Mouse (Mus musculus) lung, postnatal 10 days (tissue): ENCODE data around the gene Slamf9.

ENCODE experiments used
- DNase-seq: peaks from one replicate; pipeline ENCODE4 v3.0.0; 2021

The Slamf9 gene

GRCm38 (mm10) chr1:172475054-172475741, at the start of gene Slamf9:
Slamf9 (plus strand) TSS chr1:172475358.
- DNase-seq, result peak; percentile 50

DNA sequence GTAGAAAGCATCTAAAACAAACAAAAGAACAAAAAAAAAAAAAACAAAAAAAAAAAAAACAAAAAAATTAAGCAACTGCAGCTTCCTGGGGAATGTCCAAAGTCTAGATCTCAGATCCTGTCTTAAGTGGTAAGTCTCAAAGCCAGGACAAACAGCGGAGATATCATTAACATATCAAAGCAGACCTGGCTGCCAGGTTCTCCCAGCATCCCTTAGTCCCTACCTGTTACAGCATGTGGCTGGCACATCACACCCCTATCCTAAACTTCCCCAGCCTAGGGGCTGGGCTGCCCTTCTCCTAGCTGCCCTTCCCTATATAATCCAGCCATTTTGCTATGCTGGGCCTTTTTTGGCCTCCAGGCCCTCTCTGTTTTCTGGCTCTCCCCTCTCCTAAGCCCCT, 48.7 kb upstream of the Slamf9 start:
- DNase-seq, result no peak

DNA sequence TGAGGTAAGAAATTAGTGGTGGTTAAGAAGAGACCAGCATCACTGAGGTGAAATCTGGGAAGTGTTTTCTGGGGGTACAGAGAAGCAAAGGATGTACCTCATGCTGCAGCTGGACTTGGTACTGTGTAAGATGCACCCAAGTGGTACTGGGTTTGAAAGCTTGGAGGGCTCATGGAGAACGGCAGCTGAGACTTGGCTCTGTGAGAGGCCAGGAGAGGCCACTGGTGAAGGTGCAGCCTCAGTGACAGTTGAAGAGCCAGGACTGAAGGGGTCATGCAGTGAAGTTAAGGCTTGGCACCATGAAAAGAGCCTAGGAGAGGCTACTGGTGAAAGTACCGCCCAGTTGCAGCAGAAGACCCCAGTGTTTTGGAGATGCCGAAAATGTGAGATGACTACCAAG, 47.3 kb upstream of the Slamf9 start:
- DNase-seq, result no peak

- no peak for DNase-seq
Measured at GRCm38 (mm10) chr1:172428614-172429013, 46.5 kb upstream of the Slamf9 start.

- DNase-seq, result no peak
Measured at GRCm38 (mm10) chr1:172430731-172431220, 44.4 kb upstream of the Slamf9 start.

GRCm38 (mm10) chr1:172431836-172432586, 43.1 kb upstream of the Slamf9 start:
- DNase-seq, result peak; percentile 76

- DNase-seq, result no peak
Measured at GRCm38 (mm10) chr1:172432587-172432955, 42.6 kb upstream of the Slamf9 start.

GRCm38 (mm10) chr1:172433012-172433850, 41.9 kb upstream of the Slamf9 start:
- DNase-seq, result no peak

DNA sequence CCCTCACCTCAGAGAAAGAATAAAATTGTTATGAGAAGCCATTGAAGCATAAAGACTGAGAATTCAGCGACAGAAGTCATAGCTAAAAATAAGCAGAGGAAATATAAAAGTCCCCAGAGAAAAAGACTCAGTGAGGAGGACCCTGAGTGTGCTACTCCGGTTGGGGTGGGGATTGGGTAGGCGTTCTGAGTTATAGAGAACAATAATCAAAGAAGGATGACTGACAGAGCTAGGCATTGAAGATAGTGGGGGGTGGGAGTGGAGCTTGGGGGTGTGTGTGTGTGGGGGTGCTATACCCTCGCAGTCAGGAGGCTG, 41.4 kb upstream of the Slamf9 start:
- DNase-seq, result no peak

DNA sequence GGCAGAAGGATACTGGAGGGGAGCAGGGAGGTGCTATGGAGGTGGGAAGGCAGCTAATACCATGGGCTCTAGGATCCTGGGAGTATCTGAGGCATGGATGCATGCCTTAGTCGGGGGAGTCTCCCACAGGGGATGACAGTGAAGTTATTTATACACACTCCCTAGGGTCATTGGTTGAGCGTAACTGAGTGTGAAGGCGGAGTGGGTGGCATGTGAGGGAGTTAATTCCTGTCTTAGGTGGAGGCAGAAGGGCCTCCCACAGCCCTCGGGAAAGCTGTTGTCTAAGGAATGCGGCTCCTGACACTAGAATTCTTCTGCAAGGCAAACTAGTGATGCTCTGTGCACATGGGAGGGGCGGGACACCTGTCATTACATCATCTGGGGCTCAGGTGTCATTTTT, 38.4 kb upstream of the Slamf9 start:
- no peak for DNase-seq

GRCm38 (mm10) chr1:172438621-172439020, 36.5 kb upstream of the Slamf9 start:
- no peak for DNase-seq

GRCm38 (mm10) chr1:172440521-172440920, 34.6 kb upstream of the Slamf9 start:
- DNase-seq, result no peak

- no peak for DNase-seq
Measured at GRCm38 (mm10) chr1:172441935-172442445, 33.2 kb upstream of the Slamf9 start.

DNA sequence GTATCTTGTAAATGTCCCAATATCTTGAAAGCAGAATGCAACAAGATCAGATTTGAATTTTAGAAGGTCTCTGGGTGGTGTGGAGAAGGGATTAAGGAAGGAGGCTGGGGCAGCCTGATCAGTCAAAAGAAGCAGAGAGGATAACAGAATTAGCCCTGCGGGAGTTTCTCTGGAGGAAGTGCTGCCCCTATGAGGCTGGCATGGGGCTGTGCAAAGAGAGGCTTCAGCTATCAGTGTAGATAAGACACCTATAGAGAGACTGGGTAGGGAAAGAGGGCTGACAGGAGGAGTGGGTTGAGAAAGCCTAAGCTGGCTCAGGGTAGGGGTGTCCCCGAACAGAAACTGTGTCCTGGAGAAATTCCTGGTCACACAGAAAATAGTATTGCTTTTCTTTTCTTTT, 24.9 kb upstream of the Slamf9 start:
- DNase-seq, result no peak

DNA sequence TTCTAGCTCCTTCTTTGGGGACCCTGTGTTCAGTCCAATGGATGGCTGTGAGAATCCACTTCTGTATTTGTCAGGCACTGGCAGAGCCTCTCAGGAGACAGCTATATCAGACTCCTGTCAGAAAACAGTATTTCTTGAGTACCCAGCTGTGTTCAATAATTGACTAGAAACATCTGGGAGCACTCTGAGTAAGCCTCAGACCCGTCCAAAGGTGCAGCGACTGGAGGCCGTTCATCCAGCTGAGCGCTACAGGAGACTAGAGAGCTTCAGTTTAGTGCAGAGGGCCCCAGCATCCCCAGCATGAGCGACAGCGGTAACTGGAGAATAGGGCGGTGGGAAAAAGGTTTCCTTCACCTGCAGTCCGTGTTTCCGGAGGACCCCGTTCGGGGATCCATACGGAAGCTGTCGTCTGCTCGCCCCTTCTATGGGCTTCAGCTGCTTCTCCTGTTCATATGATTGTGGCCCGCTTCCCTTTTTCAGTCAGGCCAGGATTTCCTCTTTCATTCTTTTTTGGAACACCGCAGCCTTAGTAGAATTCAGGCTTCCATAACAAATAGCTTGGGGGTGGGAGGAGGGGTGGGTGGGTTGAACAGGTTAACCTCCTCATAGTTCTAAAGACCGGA, 24.2 kb upstream of the Slamf9 start:
- no peak for DNase-seq

- no peak for DNase-seq
Measured at GRCm38 (mm10) chr1:172452911-172453310, 22.2 kb upstream of the Slamf9 start.

DNA sequence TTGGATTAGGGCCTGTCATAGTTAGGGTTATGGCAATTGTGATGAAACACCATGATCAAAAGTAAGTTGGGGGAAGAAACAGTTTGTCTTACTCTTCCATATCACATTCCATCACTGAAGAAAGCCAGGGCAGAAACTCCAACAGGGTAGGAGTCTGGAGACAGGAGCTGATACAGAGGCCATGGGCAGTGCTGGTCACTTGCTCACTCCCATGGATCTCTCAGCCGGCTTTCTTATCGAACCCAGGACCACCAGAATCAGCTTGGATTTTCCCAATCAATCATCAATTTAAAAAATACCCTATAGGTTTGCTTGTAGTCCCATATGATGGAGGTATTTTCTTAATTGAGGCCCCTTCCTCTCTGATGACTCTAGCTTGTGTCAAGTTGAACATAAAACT, 21.3 kb upstream of the Slamf9 start:
- DNase-seq, result no peak

GRCm38 (mm10) chr1:172455416-172455815, 19.7 kb upstream of the Slamf9 start:
- DNase-seq, result no peak

GRCm38 (mm10) chr1:172456001-172456677, 19.0 kb upstream of the Slamf9 start:
- DNase-seq, result peak; percentile 31

DNA sequence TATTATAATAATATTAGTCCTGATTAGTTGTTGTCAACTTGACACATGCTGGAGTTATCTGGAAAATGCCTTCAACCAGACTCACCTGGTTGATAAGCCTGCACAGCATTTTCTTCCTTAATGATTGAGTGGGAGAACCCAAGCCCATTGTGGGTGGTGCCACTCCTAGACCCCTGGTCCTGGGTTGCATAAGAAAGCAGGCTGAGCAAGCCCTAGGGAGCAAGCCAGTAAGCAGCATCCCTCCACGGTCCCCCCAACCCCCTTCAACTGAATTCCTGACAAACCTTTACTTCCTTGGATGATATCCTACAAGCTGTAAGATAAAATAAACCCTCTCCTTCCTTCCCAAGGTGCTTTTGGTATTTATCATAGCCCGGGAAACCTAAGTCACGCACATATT, 18.0 kb upstream of the Slamf9 start:
- no peak for DNase-seq

DNA sequence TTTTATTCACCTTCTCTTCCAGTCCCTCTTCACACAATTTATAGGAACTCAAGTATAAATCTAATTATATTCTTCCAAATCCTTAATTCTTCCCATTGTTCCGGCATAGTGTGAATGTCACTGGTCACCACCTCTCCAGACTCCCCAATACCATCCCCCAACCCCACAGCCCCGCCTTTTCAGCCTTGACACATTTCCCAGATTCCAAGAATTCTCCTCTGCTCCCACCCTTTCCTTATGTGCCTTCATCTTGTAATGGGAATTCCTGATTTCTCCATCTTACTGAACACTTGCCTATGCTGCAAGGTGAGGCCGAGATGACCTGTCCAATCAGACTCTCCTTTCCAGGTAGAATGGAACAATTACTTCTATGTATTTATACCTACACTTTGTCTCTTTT, 17.1 kb upstream of the Slamf9 start:
- DNase-seq, result no peak

- no peak for DNase-seq
Measured at GRCm38 (mm10) chr1:172461602-172462001, 13.6 kb upstream of the Slamf9 start.
